Mouse (Mus musculus): ENCODE data around the gene Setd1b. TPM values are rescaled to one million over a fixed set of nuclear protein-coding genes. Genes with fewer than 3 reads are reported as not detected.
A peak's percentile ranks its signal among the peaks of the same experiment; 100 is the strongest.

The Setd1b gene
- total and polyA plus RNA-seq, 3 experiments, result 0.50 to 9.1 (median 2.3) TPM

DNA sequence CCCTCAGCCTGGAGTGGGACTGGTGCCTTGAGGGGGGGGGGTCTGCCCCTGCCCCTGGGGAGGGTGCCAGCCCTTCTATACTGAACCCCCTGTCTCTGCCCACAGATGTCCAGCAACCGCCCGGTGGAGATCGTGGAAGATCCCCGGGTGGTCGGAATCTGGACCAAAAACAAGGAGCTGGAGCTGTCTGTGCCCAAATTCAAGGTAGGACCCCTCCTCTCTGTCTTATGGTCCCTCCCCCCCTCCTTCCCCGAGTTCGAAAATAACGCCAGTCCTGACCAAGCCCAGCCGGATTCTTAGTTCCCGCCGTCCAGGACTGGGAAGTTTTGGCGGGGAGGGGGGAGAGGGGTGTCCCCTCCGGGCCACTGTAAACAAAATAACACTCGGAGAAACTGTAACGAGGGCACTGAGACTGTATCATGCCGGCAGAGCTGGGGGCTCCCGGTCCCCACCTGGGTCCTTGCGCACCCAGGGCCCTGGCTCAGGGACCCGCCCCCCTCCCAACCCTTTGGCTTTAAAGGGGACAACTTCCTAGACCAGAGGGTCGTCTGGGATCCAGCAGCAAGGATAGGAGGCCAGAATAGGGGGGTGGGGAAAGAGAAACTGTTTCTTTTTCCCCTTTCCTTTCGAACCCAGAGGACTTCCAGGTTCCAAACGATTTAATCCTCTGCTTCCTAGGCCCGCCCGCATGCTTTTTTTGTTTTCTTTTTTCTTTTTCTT lies 1.4 kb downstream of the Setd1b start (continued):
- TF ChIP-seq MXI1 (IDR thresholded peaks at IDR 0.05; ENCODE audit: low read depth, low read length), result 0 out of 2 replicates have a peak, but pooled peaks have one; percentile 39
- 0 out of 2 replicates have a peak, but pooled peaks have one; percentile 29 for TF ChIP-seq UBTF (IDR thresholded peaks at IDR 0.05; ENCODE audit: low read depth, low read length)
- no peak for TF ChIP-seq ZMIZ1 (IDR thresholded peaks at IDR 0.05; ENCODE audit: low read depth, low read length)
- peak; percentile 21 for TF ChIP-seq SIN3A (IDR thresholded peaks at IDR 0.05; ENCODE audit: low read length)

DNA sequence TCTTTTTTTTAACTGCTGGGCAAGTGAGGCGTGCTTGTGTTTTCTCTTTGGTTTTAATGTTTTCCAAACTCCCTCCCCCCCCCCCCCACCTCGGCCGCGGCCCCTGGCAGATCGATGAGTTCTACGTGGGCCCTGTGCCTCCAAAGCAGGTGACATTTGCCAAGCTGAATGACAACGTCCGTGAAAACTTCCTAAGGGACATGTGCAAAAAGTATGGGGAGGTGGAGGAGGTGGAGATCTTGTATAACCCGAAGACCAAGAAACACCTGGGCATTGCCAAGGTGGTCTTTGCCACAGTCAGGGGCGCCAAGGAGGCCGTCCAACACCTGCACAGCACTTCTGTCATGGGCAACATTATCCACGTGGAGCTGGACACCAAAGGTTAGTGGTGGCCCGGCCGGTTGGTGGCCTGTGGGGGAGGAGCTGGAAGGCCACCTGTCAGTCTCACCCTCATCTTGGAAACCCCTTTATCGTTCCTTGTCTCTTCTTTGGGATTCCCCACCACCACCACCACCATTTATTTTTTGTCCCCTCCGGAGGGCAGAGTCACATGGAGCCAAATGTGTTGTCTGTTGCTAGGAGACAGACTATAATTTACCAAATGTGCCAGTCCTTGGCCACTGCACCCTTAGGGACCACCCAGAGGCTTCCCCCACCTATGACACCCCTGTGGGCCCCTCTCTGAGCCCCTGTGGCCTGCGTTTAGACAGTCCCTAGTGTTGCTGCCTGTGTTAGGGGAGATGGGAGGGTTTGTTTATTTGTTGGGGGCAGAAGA lies 2.2 kb downstream of the Setd1b start:
- Histone ChIP-seq H3K9me3 (replicated peaks; ENCODE audit: low read length) (no peaks in the 10 kb centered on the region), H3K36me3 (replicated peaks in 1 of 2; ENCODE audit: control insufficient read depth in 1 of 2, insufficient read depth in 1 of 2, low read length in 1 of 2) (peaks cover 31 to 49% of the 10 kb centered on the region in 2 experiments), H3K4me2 (ENCODE audit: insufficient read depth, low read depth, poor library complexity, severe bottlenecking) (peak overlapping the region; percentile 98), H3K4me1 (ENCODE audit: control insufficient read depth in 1 of 2, insufficient read depth in 2 of 2) (peaks cover 0 to 38% of the 10 kb centered on the region in 2 experiments; a peak in 2 of 4 replicates), H3K4me3 (replicated peaks in 1 of 3; ENCODE audit: low read depth in 2 of 3, low read length in 2 of 3, poor library complexity in 1 of 3) (peak overlapping the region; percentile 47 to 76 (median 76)), H3K27me3 (replicated peaks) (no peaks in the 10 kb centered on the region), H3K27ac (ENCODE audit: insufficient read depth, low read depth) (0 out of 2 replicates have a peak overlapping the region, but pooled peaks have one; percentile 10), H3K79me2 (replicated peaks; ENCODE audit: control insufficient read depth, extremely low read depth, insufficient read depth, poor library complexity, severe bottlenecking) (peaks cover 63% of the 10 kb centered on the region), H3K9ac (ENCODE audit: insufficient read depth, low read depth) (peak overlapping the region; percentile 100)
- no peak for DNase-seq (ENCODE audit: extremely low read depth)
- dilution Hi-C loops (cut with MboI; ENCODE audit: extremely low pct_ligation_motif_present, extremely low pct_unique_long_range_greater_than_20kb, low sequenced_read_pairs) (no loop called here), in situ Hi-C loops (cut with MboI; ENCODE audit: low pct_ligation_motif_present, low pct_unique_long_range_greater_than_20kb, low sequenced_read_pairs) (no loop called here)
- TF ChIP-seq MAX (IDR thresholded peaks at IDR 0.05; ENCODE audit: low read length), result peak; percentile 73; the same call in 1 of the 2 replicates
- no peak for TF ChIP-seq POLR2A (IDR thresholded peaks at IDR 0.05; ENCODE audit: low read depth, low read length)
- TF ChIP-seq GABPA (IDR thresholded peaks at IDR 0.05; ENCODE audit: insufficient replicate concordance, low read depth, low read length), result no peak
- TF ChIP-seq CHD2 (IDR thresholded peaks at IDR 0.05; ENCODE audit: low read length), result peak; percentile 28; the same call in 1 of the 2 replicates
- TF ChIP-seq MYC (IDR thresholded peaks at IDR 0.05; ENCODE audit: low read depth, low read length), result 0 out of 2 replicates have a peak, but pooled peaks have one; percentile 24
- TF ChIP-seq MXI1 (IDR thresholded peaks at IDR 0.05; ENCODE audit: low read depth, low read length), result peak; percentile 98
- peak; percentile 28; the same call in 1 of the 2 replicates for TF ChIP-seq BHLHE40 (IDR thresholded peaks at IDR 0.05; ENCODE audit: low read depth, low read length)
- TF ChIP-seq ZC3H11A (IDR thresholded peaks at IDR 0.05; ENCODE audit: low read depth, low read length), result no peak
- TF ChIP-seq SIN3A (IDR thresholded peaks at IDR 0.05; ENCODE audit: low read length), result peak; percentile 75
- TF ChIP-seq NRF1 (IDR thresholded peaks at IDR 0.05; ENCODE audit: low read depth, low read length), result no peak
- TF ChIP-seq USF1 (IDR thresholded peaks at IDR 0.05; ENCODE audit: low read depth, low read length), result peak; percentile 42; the same call in 1 of the 2 replicates
- peak; percentile 13; the same call in 1 of the 2 replicates for TF ChIP-seq ETS1 (conservative IDR thresholded peaks at IDR 0.05; ENCODE audit: low read depth, low read length)
- no peak for TF ChIP-seq ELF1 (IDR thresholded peaks at IDR 0.05; ENCODE audit: low read depth, low read length)
- no peak for TF ChIP-seq RCOR1 (conservative IDR thresholded peaks at IDR 0.05; ENCODE audit: low read depth, low read length)
- no peak for TF ChIP-seq TBP (conservative IDR thresholded peaks at IDR 0.05; ENCODE audit: low read depth, low read length)
- no peak for TF ChIP-seq EP300 (IDR thresholded peaks at IDR 0.05; ENCODE audit: low read length)
- TF ChIP-seq TCF12 (IDR thresholded peaks at IDR 0.05; ENCODE audit: low read depth, low read length), result peak; percentile 30; the same call in 1 of the 2 replicates
- no peak for TF ChIP-seq MAZ (IDR thresholded peaks at IDR 0.05; ENCODE audit: low read depth, low read length)
